Mouse (Mus musculus) midbrain, embryonic 13.5 days (tissue): ENCODE data around the gene Map1b. TPM values are rescaled to one million over a fixed set of nuclear protein-coding genes. Genes with fewer than 3 reads are reported as not detected.

Experiments
- polyA plus RNA-seq: library from polyadenylated mRNA; unstranded; fragments of >200 nt; fragmentation: Nextera tagmentation; extraction: Ambion mirVana; gene quantifications from 2 replicates; pipeline ENCODE4 v1.2.1, GENCODE M21; 2015

The Map1b gene
- polyA plus RNA-seq, 1 experiment from 2014 or later = 2,051 TPM

Other genes with a start within 250 kb of the Map1b start
- 50.2 and 52.8 TPM in 2 replicates for gene Ptcd2, start 171.8 kb downstream of the Map1b start, polyA plus RNA-seq
- gene Mrps27, start 171.8 kb downstream of the Map1b start, polyA plus RNA-seq = 39.5 and 40.4 TPM in 2 replicates